In genomic region chr2:158047903-158048302, GRCm38 (mm10) we compare ENCODE assay signal across 8 mouse cellular contexts. TPM values are rescaled to one million over a fixed set of nuclear protein-coding genes. Genes with fewer than 3 reads are reported as not detected.
DNase-seq lines count a peak whose midpoint lies in the region; ATAC-seq and TF ChIP-seq lines count a peak whose summit lies in the region.

No protein-coding gene starts in this region.

- H3K27me3 ChIP-seq in kidney, adult 2 months (replicated peaks; ENCODE audit: control insufficient read depth, insufficient read depth, low read length), result no peaks in the 10 kb centered on the region
- H3K27me3 ChIP-seq in kidney, embryonic 14.5 days (ENCODE audit: control insufficient read depth, insufficient read depth, low read length), result no peaks in the 10 kb centered on the region

- no peak overlapping the region for H3K4me2 ChIP-seq in kidney, embryonic 14.5 days (replicated peaks; ENCODE audit: low read depth, low read length)

- no peak for TF ChIP-seq POLR2A in kidney, adult 2 months (IDR thresholded peaks at IDR 0.05; ENCODE audit: low read depth, low read length)

- no peak for ATAC-seq in kidney, embryonic 14.5 days (ENCODE audit: low FRiP score, low TSS enrichment)

- H3K4me1 ChIP-seq in kidney, adult 2 months (ENCODE audit: control insufficient read depth, insufficient read depth, low read length), result no peaks in the 10 kb centered on the region
- H3K4me1 ChIP-seq in kidney, embryonic 14.5 days (ENCODE audit: control insufficient read depth, insufficient read depth, low read length), result no peaks in the 10 kb centered on the region
- H3K4me1 ChIP-seq in ES-E14 (ENCODE audit: control insufficient read depth in 2 of 2, insufficient read depth in 2 of 2, low read length in 2 of 2, poor library complexity in 1 of 2), result no peaks in the 10 kb centered on the region

- peaks cover 3% of the 10 kb centered on the region for H3K36me3 ChIP-seq in kidney, adult 2 months (ENCODE audit: control insufficient read depth, insufficient read depth, low read length)
- H3K36me3 ChIP-seq in kidney, embryonic 14.5 days (ENCODE audit: control insufficient read depth, insufficient read depth, low read length), result peaks cover 78% of the 10 kb centered on the region
- H3K36me3 ChIP-seq in ES-E14 (ENCODE audit: control insufficient read depth, insufficient read depth, low read length, poor library complexity, severe bottlenecking), result peaks cover 12% of the 10 kb centered on the region

- 43% methylated on average over 3 of the region's 3 CpGs for WGBS in kidney, adult 2 months
- 76% methylated on average over 3 of the region's 3 CpGs for WGBS in kidney, embryonic 14.5 days

- H3K9ac ChIP-seq in kidney, embryonic 14.5 days (ENCODE audit: low read depth, low read length), result no peak overlapping the region
- no peak overlapping the region for H3K9ac ChIP-seq in ES-E14 (ENCODE audit: insufficient read depth, low read depth, low read length, poor library complexity, severe bottlenecking)

- TF ChIP-seq CTCF in kidney, adult 2 months (conservative IDR thresholded peaks at IDR 0.05; ENCODE audit: insufficient read depth, insufficient read length, low read depth, low read length), result peak; percentile 90

- DNase-seq in kidney, adult 2 months, result peak; percentile 80
- peak; percentile 54 for DNase-seq in ES-E14 (ENCODE audit: low read depth, low spot score)
- peak; percentile 78 for DNase-seq in c-Kit-positive CD71-positive TER-119-positive erythroid progenitor cells, embryonic 14.5 days (ENCODE audit: low spot score)
- peak; percentile 41 for DNase-seq in gastrocnemius, postnatal 10 days
- peak; percentile 66 for DNase-seq in left cerebral cortex, postnatal 4 days
- peak; percentile 33 for DNase-seq in retina, adult 2 months (ENCODE audit: low read depth, low spot score)
- DNase-seq in Muller cell, postnatal 12 days (ENCODE audit: inconsistent ontology term), result no peak

- intact Hi-C loops in left cerebral cortex, postnatal 4 days (cut with DNase I), result no loop called here

- in situ Hi-C loops in ES-E14 (cut with MboI; ENCODE audit: low sequenced_read_pairs in 2 of 2, unreplicated experiment in 2 of 2), result no loop called here

- no peak overlapping the region for H3K4me3 ChIP-seq in kidney, adult 2 months (ENCODE audit: insufficient read depth, low read depth, low read length)
- no peak overlapping the region for H3K4me3 ChIP-seq in kidney, embryonic 14.5 days (ENCODE audit: low read length)
- H3K4me3 ChIP-seq in ES-E14 (ENCODE audit: insufficient read depth in 1 of 2, low read depth in 1 of 2, low read length in 2 of 2, poor library complexity in 1 of 2, severe bottlenecking in 1 of 2), result no peak overlapping the region

- no peak overlapping the region for H3K27ac ChIP-seq in kidney, adult 2 months (ENCODE audit: insufficient read depth, low read depth, low read length)
- H3K27ac ChIP-seq in kidney, embryonic 14.5 days (ENCODE audit: low read depth, low read length), result no peak overlapping the region
- H3K27ac ChIP-seq in ES-E14 (ENCODE audit: insufficient read depth, low read depth, low read length, poor library complexity, severe bottlenecking), result no peak overlapping the region

- no peaks in the 10 kb centered on the region for H3K9me3 ChIP-seq in kidney, embryonic 14.5 days (ENCODE audit: control insufficient read depth, low read length)
- no peaks in the 10 kb centered on the region for H3K9me3 ChIP-seq in ES-E14 (ENCODE audit: control insufficient read depth, insufficient read depth, low read depth, low read length)

TF ChIP-seq in ES-E14, 5 proteins besides CTCF, POLR2A, EP300 and RAD21:
- TF ChIP-seq CHD2 (IDR thresholded peaks at IDR 0.05; ENCODE audit: low read depth, low read length) (no peak), MAFK (IDR thresholded peaks at IDR 0.05; ENCODE audit: insufficient read depth, low read depth, low read length) (no peak), ZC3H11A (IDR thresholded peaks at IDR 0.05; ENCODE audit: borderline replicate concordance, low read depth, low read length) (peak; percentile 57; the same call in 1 of the 2 replicates)

RNA-seq across cellular contexts. Expression of gene Rprd1b, which starts 19.6 kb away (rescaled TPM):
- 17.5 and 18.6 TPM in 2 replicates for polyA plus RNA-seq in kidney, adult 2 months (2012; rRNA removed)
- 41.1 and 53.3 TPM in 2 replicates for polyA plus RNA-seq in kidney, embryonic 14.5 days (2014; fragmentation: Nextera tagmentation; extraction: Ambion mirVana)
- total RNA-seq in ES-E14 (2012; rRNA removed), result 11.3 and 13.1 TPM in 2 replicates
- total RNA-seq in gastrocnemius, postnatal 10 days (2021), result 10 to 100 TPM; 28.2 to 33.0 TPM
- 10 to 100 TPM; 34.7 to 35.1 TPM for total RNA-seq in left cerebral cortex, postnatal 4 days (2021)

RNA-seq across cellular contexts. Expression of gene Tti1, which starts 19.7 kb away (rescaled TPM):
- polyA plus RNA-seq in kidney, adult 2 months (2012; rRNA removed), result 15.6 and 16.3 TPM in 2 replicates
- polyA plus RNA-seq in kidney, embryonic 14.5 days (2014; fragmentation: Nextera tagmentation; extraction: Ambion mirVana), result 10.6 and 26.6 TPM in 2 replicates
- 25.3 and 34.1 TPM in 2 replicates for total RNA-seq in ES-E14 (2012; rRNA removed)
- total RNA-seq in gastrocnemius, postnatal 10 days (2021), result 10 to 100 TPM; 15.7 to 16.6 TPM
- 10 to 100 TPM; 17.2 to 19.1 TPM for total RNA-seq in left cerebral cortex, postnatal 4 days (2021)
